Mouse (Mus musculus): ENCODE results near the gene Slc51a. TPM values are rescaled to one million over a fixed set of nuclear protein-coding genes. Genes with fewer than 3 reads are reported as not detected.
"Not testable (repeated sequence)": the region's sequence is repeated elsewhere in the genome, so short reads cannot be mapped to it uniquely, and the experiment has no call there.

The Slc51a gene
- total RNA-seq, 4 experiments from 2014 or later: not detected

DNA sequence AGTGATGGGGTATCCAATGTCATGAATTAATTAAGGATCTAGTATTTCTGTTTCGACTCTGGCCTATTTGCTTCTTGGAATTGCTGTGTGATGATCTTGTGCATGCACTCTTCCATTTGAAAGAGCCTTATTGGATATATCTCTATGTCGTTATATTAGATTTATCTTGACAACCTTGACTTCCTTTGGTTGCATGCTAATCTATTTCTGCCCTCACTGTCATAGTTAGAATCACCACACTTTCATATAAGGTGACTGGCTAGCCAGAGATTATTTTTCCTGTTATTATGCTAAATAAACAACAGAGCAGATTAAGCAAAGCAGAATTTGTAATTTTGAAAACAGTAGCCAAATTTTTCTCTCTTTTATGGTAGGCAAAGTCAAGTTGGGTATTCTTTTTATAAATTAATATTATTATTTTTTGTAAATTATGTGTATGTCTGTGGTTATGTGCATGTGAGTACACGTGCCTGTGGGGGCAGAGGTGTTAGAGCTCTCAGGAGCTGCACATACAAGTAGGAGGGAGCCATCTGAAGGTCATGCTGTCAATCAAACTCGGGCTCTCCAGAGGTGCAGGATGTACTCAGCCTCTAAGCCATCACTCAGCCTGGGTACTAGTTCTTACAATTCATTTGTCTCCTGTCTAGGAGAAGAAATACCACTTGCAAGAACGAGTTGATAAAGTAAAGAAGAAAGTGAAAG, 18.1 kb downstream of the Slc51a start:
- DNase-seq (ENCODE audit: low spot score in 2 of 2): no peak

DNA sequence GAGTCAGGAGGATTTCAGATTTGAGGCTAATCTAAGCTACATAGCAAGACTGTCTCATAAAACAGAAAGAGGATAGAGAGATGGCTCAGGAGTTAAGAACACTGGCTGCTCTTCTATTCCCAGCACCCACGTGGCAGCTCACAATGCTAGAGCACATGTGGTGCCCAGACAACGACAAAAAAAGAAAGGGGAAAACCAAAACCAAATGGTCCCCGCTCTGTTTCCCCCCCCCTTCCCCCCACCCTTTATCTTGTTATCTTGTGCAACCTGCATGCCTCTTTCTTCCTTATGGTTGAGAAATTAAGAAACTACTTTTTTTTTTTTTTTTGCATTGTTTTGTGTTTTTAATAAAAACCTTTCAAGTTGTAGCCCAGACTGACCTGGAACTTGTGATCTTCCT, 19.2 kb downstream of the Slc51a start:
- DNase-seq (ENCODE audit: low spot score in 2 of 2): no peak

DNA sequence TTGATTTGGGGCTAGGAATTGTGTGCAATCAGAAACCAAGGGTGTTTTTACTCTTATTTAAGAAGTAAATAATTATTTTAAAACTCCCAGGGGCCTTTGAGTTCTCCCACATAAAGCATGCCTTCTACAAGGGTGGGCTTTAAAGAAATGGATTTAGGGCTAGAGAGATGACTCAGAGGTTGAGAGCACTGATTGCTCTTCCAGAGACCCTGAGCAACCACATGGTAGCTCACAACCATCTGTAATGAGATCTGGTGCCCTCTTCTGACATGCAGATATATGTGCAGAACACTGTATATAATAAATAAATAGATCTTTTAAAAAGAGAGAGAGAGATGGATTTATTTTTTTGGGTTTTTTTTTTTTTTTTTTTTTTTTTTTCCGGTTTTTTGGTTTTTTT, 22.8 kb downstream of the Slc51a start:
- DNase-seq (ENCODE audit: low spot score in 2 of 2): no peak

DNA sequence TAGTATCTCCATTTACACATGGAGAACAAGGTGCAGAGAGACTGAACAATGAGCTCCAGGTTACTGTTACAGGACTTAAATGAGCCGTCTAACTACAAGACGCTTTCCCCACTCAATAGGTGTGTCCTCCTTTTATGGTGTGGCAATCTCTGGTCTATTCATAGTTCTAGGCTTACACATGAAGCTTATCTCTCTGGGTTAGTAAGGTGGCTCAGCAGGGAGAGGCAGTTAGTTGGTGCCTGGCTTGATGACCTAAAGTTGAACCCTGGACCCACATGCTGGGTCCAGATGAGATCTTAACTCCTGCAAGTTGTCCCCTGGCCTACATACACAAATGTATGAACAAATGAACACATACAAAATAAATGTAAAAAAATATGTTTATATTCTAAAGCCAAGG, 24.3 kb downstream of the Slc51a start:
- DNase-seq (ENCODE audit: low spot score in 2 of 2): no peak

DNA sequence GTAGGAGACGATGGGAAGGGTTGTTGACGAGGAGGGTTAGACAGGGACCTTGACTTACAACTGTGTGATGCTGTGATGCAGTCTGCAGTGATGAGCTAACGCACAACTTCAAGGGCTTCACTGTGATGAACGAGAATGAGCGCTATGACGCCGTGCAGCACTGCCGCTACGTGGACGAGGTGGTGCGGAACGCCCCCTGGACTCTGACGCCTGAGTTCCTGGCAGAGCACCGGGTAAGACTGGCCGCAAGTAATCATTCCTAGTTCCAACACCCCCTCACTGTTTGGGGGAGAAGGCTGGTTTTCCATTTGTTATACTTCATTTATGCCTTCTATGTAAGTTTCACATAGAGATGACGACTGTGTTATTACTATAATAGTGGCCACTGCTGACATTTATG, 24.7 kb downstream of the Slc51a start:
- no peak for DNase-seq (ENCODE audit: low spot score in 2 of 2)

DNA sequence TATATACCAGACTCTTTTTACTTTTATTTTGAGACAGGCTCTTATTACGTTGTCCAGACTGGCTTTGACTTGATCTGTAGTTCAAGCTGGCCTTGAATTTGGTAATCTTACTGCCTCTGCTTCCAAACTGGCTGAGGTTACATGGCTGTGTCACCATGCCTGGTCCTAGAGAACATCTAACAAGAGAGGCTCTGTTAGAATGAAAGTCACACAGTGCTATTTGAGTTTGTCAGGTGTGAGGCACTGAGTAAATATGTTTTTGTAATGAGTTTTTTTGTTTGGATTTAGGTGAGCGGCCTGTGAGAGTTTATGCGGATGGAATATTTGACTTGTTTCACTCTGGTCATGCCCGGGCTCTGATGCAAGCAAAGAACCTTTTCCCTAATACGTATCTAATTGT, 26.0 kb downstream of the Slc51a start:
- no peak for DNase-seq (ENCODE audit: low spot score in 2 of 2)

DNA sequence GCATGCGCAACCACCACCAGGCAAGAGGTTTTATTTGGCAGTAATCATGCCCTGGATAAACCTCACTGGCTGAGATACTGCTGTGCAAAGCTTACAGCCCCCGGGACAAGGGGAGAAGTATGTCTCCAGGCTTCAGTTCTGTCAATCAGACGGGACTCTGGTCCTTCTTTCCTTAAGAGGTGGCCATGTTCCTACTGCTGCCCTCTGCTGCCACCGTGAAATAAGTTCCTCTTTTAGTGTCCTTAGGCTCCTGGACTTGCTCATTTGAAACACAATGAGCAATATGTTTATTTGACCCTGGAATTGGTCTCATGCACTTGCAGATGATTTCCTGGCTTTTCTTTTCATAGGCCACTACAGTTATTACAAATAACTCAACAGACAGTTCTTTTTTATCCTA, 27.2 kb downstream of the Slc51a start:
- DNase-seq (ENCODE audit: low spot score in 2 of 2): no peak

DNA sequence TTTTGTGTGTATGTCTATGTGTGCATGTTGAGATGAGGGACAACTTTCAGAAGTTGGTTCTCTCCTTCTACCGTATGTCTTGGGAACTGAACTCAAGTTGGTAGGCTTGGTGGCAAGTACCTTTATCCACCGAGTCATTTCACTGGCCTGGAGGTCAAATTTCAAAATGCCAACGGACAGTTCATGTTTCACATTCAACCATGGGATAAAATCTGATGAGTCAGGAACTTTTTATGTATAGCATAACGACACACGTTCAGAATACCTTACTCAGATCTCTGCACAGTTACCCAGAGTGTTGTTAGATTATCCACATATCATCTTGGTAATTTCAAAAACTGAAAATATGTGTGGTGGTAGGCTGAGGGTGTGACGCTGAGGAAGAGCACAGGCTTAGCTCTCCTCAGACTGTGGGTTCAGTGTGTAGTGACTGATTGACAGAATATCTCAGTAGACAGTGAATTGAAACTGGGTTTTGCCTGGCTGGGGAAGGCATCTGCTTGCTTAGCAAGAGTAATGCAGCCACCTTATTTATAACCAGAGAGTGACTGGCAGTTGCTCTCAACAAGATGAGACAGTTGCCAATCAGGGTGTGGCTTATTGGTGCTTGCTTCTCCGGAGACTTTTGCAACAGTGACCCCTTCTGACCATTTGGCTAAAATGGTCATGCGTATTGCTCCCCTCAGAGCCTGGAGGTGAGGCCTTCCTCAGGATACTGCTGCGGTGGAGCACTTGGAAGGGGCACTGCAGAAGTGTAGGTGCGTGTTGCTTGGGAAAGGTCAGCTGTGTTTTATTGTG, 29.9 kb downstream of the Slc51a start:
- DNase-seq (ENCODE audit: low spot score in 2 of 2): peak; percentile 39 to 48

DNA sequence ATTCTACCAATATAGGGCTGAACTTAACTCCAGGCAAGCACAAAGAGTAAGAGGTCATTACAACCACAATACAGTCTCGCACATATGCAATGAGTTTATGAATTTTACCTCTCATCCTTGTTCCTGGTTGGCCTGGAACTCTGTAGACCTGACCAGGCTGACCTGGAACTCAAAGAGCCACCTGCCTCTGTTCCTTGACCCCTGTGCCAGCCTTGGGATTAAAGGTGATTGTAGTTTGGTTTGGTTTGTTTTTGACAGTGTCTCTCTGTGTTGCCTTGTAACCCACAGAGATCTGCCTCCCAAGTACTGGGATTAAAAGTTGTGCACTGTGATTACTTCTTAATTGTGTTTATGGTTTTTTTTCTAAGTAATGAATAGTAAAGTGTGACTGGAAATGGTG, 30.9 kb downstream of the Slc51a start:
- DNase-seq (ENCODE audit: low spot score in 2 of 2): no peak

DNA sequence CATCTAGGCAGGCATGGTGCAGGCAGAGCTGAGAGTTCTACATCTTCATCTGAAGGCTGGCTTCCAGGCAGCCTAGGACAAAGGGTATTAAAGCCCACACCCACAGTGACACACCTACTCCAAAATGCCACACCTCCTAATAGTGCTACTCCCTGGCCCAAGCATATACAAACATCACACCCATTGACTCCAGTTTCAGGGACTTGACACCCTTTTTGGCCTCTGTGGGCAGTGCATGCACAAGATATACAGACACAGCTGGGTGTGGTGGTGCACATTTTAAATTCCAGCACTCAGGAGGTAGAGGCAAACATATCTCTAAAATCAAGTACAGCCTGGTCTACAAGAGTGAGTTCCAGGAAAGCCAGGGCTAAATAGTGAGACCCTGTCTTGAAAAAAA, 31.6 kb downstream of the Slc51a start:
- no peak for DNase-seq (ENCODE audit: low spot score in 2 of 2)

DNA sequence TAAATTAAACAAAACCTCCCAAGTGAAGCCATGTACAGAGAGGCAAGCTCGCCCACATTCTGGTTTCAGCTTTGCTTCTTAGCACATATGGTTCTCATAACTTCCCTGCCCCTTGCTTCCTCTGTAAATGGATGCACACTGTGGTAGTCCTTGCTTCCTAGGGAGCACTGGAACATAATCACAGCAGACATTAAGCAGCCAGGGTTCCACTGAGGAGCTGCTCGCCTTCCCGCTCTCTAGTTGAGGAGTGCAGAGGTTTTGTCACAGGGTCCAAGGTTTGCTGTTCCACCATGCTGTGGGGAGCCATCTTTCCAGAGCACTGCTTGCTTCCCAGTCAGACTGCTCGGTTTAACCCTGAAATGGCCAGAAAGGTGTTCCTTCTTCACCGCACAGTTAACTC, 33.0 kb downstream of the Slc51a start:
- no peak for DNase-seq (ENCODE audit: low spot score in 2 of 2)

DNA sequence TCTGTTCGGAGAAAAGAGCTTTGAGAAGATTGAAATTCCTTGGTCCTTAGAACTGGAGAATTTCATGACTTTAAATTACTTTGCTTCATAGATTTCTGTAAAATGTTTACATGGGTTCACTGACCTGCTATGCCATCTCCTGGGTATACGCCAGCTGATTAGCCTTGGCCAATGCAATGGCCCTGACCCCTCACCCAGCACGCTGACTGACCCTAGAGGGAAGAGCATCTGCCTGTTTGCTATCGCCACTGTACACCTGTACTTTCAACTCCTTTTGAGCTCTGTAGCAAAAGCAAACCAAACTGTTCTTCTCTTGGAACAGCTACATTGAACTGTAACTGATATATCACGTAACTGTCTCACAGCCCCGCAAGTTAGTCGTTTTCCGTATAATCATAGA, 34.6 kb downstream of the Slc51a start:
- no peak for DNase-seq (ENCODE audit: low spot score in 2 of 2)

DNA sequence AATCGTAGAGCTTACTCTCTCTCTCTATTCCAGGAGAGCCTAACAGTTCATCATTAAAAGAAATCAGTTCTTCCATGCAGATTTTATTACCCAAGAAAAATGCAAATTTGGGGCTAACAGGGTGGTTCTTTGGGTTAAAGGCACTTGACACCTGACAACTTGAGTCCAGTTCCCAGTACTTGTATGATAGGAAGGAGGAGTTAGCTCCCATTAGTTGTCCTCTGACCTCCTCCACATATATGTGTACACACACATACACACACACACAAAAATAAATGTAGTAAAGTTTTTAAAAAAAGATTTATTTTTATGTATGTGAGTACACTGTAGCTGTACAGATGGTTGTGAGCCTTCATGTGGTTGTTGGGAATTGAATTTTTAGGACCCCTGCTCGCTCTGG, 37.5 kb downstream of the Slc51a start:
- no peak for DNase-seq (ENCODE audit: low spot score in 2 of 2)

DNA sequence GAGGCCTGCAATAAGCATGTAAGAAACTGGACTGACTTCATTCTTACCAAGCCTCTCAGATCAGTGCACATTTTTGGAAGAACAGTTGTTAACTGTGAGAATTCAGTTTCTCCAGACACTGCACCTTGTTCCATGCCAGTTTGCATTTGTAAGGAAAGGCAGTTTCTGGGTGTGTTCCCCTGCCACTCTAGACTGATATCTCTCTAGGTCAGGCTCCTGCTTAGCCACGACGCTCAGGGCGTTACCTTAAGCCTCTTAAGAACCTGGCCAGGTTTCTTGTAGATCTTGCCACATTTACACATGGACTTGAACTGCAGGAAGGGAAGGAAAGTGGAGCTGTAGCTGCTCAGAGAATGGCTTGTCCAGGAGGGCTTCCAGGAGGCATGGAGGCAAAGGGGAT, 38.0 kb downstream of the Slc51a start:
- no peak for DNase-seq (ENCODE audit: low spot score in 2 of 2)

DNA sequence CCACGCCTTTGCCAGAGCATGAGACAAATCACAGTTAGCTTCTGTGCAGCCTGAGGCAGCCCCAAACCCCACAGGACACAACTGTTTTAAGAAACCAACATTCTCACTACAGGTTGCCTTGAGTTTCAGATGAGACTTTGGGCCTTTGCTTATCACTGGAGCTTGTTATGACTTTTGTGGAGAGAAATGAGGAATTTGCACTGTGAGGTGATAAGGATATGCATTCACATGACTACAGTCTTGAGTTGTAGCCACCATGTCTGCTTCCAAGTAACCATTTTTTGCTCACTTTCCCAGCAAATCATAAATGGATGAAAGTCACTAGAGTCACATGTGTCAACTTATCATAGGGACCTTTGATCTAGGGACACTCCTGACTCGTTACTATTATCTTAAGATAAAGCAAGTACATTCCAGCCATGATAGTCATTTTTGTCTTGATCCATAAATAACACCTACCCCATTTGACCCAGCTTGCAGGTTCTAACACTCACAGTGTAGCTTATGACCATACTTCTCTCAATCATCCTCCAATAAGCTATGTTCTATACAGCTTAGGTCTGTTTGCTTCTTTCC, 41.0 kb downstream of the Slc51a start:
- DNase-seq (ENCODE audit: low spot score in 2 of 2): no peak

DNA sequence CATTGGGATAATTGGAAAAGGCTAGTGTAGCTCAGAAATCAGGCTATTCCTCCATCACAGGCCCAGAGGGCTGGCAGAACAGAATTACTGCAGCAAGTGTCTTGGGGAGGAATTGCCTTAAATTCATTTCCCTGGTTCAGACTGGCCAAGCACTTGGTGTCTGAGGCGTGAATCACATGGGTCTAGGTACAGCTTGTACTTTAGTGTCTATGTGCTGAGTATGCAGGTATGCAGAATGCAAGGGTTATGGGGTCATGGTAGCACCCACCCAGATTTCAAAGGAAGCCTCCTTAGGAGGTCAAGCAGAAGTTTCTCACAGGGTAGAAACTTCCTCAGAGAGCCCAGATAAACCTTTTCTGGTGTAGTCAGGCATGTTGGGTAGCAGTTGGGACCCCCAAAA, 42.1 kb downstream of the Slc51a start:
- no peak for DNase-seq (ENCODE audit: low spot score in 2 of 2)

DNA sequence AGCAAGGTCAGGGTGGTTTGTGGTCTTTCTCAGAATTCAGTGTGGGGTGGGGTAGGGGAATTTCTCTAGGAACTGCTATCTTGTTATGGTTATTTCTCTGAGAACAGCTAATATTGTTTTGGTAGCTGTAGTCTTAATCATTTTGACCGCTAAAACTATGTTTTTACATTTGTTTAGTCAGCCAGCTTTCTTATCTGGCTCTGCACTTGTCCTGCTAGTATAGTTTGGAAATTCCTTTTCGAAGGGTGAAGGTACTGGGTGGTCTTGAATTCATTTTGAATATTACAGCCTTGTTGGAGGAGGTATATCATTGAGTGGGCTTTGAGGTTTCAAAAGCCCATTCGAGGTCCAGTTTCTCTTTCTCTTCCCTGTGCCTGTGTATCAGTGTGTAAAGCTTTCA, 43.1 kb downstream of the Slc51a start:
- not testable (repeated sequence) for DNase-seq (ENCODE audit: low spot score in 2 of 2)

DNA sequence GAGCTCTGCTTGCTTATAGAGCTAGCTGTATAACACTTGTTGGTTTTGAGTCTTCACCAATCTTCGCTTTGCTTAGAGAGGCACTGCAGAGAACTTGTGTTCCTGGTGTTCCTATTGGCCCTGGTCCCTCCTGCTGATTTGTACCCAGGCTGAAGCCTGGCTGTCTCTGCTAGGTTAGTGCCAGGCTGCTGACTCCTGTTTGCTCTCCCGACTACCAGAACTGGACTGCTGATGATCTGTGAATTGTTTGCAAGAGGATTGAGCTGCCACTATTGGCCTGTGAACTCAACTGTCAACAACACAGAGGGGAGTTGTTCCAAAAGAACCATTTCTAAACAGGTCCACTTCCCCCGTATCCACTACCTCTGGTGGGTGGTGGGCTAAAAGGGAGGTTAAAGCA, 46.2 kb downstream of the Slc51a start:
- no peak for DNase-seq (ENCODE audit: low spot score in 2 of 2)

DNA sequence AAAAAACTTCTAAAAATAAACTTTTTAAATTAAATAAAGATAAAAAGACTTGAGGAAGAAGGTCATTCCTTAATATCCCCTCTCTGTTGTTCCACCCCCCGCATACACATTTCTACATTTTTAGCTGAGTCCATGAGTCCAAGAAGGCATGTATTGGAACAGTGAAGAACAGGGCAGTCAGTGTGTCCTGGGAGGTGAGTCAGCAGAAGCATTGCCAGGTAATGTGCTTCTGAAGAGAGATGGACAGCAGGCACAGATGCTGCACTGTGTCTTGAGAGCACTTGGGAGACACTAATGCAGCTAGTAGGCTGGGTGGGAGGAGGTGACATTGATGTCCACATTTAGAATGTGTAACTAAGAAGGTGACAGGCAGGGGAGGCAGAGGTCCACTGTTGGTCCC, 50.4 kb downstream of the Slc51a start:
- no peak for DNase-seq (ENCODE audit: low spot score in 2 of 2)

DNA sequence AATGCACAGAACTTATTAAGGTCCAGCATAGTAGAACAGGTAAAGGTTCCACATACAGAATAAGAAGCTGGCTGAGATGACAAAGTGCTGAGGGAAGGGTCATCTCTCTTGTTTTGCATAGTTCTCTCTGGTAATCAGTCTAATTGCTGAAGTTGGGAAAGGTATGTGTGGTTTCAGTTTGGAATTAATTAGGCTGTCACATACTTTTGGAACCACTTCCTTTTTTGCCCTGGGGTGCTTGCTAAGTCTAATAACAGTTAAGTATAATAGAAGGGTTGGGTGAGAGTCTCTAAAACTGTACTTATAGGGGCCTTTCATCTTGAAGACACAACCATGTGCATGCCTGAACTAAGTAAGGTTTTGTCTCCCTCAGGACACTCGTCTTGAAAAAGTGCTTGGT, 51.0 kb downstream of the Slc51a start:
- DNase-seq (ENCODE audit: low spot score in 2 of 2): no peak

DNA sequence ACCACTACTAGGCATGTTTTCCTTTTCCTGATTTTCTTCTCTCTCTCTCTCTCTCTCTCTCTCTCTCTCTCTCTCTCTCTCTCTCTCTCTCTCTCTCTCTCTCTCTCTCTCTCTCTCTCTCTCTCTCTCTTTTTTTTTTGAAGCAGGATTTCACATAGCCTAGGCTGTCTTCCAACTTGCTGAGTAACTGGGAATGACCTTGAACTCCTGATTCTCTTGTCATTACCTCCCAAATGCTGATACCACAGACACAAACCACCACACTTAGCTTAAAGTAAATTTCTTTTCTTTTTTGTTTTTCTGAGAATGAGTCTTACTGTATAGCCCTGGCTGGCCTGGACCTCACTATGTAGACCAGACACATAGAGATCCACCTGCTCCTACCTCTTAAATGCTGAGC, 53.0 kb downstream of the Slc51a start:
- no peak for DNase-seq (ENCODE audit: low spot score in 2 of 2)

DNA sequence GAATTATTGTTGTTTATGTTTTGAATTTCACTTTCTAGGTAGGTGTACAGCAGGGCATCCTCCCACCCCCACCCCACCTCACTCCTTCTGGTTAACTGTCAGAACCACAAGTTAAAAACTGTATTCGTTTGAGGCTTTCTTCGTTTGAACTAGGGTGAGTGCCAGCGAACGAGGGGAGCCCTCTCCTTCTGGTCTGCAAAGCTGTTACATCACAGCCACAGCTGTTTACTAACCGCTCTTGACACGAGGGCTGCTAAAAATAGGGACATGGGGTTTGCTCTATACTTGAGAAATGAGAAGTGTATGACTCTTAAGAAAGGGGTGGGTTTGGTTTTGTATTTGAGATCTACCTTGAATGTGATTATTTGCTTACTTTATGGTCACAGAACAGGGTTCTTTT, 53.6 kb downstream of the Slc51a start:
- no peak for DNase-seq (ENCODE audit: low spot score in 2 of 2)

DNA sequence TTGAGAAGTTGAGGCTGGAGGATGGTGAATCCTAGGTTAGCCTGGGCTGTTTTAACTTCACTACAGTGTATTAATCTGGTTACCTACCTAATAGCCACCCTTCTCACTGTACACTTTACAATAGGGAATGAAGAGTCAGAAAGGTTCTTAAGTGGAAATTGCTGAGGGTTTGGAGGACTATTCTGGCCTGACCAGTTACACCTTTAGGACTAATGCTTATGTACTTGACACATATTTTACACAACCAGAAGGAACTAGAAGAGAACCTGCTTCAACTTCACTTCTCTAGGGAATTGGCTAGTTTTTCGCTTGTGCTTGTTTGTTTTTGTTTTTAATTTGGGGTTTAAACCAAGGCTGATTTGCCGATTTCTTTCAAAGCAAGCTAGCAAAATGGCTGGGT, 54.5 kb downstream of the Slc51a start:
- no peak for DNase-seq (ENCODE audit: low spot score in 2 of 2)

Data from layer of hippocampus, adult 8-10 months (tissue).